Mouse (Mus musculus): ENCODE data around the gene Uhrf1.

DNA sequence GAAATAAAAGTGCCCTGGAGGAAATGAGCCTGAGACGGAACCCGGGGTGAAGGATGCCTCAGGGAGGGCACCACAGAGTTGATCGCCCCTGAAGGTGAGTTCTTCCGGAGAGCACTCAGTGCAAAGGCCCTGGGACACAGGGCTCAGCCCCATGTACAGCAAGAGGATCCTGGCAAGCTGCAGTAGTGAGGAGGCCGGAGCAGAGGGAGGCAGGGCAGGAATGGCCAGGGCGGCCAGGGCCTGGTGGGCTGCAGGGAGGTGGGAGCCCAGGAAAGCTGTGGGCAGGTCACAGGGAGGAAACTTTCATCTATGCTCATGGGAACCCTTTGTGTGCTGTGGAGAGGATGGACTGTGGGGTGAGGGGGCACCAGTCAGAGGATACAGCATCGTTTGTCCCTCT is 29.6 kb upstream of the Uhrf1 start:
- TF ChIP-seq CEBPB (IDR thresholded peaks at IDR 0.05; ENCODE audit: insufficient read depth, poor library complexity, severe bottlenecking) = no peak
- TF ChIP-seq MAX (IDR thresholded peaks at IDR 0.05; ENCODE audit: low read depth) = no peak
- no peak for TF ChIP-seq POLR2A (IDR thresholded peaks at IDR 0.05; ENCODE audit: insufficient read length, low read depth)
